Mouse (Mus musculus) forebrain, embryonic 12.5 days (tissue): ENCODE measurements around the gene Rnaset2a. TPM values are rescaled to one million over a fixed set of nuclear protein-coding genes. Genes with fewer than 3 reads are reported as not detected.
"Not testable (repeated sequence)": the region's sequence is repeated elsewhere in the genome, so short reads cannot be mapped to it uniquely, and the experiment has no call there.

ENCODE experiments used
- ATAC-seq: fragments of 200-750 bp; cut with Nextera tagmentation; 2 replicates; pipeline ENCODE4 v1.8.0; 2017; ENCODE audit warnings: moderate TSS enrichment; ENCODE audit not compliant: low FRiP score
- H3K27ac ChIP-seq: fragments of 300-500 bp; sonication (generic); 2 replicates; pipeline ENCODE4 v1.5.1; 2016; ENCODE audit warnings: mild to moderate bottlenecking
- H3K27me3 ChIP-seq: fragments of 300-500 bp; sonication (generic); 2 replicates; pipeline ENCODE4 v1.6.1; 2016; ENCODE audit warnings: mild to moderate bottlenecking
- H3K36me3 ChIP-seq: fragments of 300-500 bp; sonication (generic); replicated peaks from 2 replicates; pipeline ENCODE4 v1.6.1; 2016; ENCODE audit warnings: mild to moderate bottlenecking
- H3K4me1 ChIP-seq: fragments of 300-500 bp; sonication (generic); 2 replicates; pipeline ENCODE4 v1.6.1; 2016
- H3K4me2 ChIP-seq: fragments of 300-500 bp; sonication (generic); 2 replicates; pipeline ENCODE4 v1.6.1; 2016; ENCODE audit warnings: mild to moderate bottlenecking, moderate library complexity
- H3K4me3 ChIP-seq: fragments of 300-500 bp; sonication (generic); replicated peaks from 2 replicates; pipeline ENCODE4 v1.5.1; 2016; ENCODE audit warnings: mild to moderate bottlenecking
- H3K9ac ChIP-seq: fragments of 300-500 bp; sonication (generic); 2 replicates; pipeline ENCODE4 v1.6.1; 2016; ENCODE audit warnings: mild to moderate bottlenecking
- H3K9me3 ChIP-seq: fragments of 300-500 bp; sonication (generic); 2 replicates; pipeline ENCODE4 v1.6.1; 2016
- WGBS: fragments of 180-500 bp; shearing (Covaris S2); methylation state at CpG from one replicate; pipeline ENCODE4 v1.1.7; 2016; 5-methylcytosine and 5-hydroxymethylcytosine counted together
- polyA plus RNA-seq: library from polyadenylated mRNA; unstranded; fragments of >200 nt; fragmentation: Nextera tagmentation; extraction: Ambion mirVana; gene quantifications from 2 replicates; pipeline ENCODE4 v1.2.1, GENCODE M21; 2016

Gene Rnaset2a
- polyA plus RNA-seq, 1 experiment from 2014 or later: 14.6 TPM

GRCm38 (mm10) chr17:8165608-8165945 lies 17.7 kb upstream of the Rnaset2a start:
- H3K27ac ChIP-seq: 0 out of 2 replicates have a peak overlapping the region, but pooled peaks have one; percentile 56
- H3K9me3 ChIP-seq, H3K4me1 ChIP-seq, ATAC-seq, H3K27me3 ChIP-seq: not testable (repeated sequence)
- H3K4me3 ChIP-seq: peak overlapping the region; percentile 53
- peaks cover 15% of the 10 kb centered on the region for H3K36me3 ChIP-seq
- 2% methylated on average over 31 of the region's 42 CpGs for WGBS
- peak overlapping the region; percentile 50 for H3K4me2 ChIP-seq
- H3K9ac ChIP-seq: peak overlapping the region; percentile 57

GRCm38 (mm10) chr17:8164701-8165607 lies 17.1 kb upstream of the Rnaset2a start, which contains the start of gene Fgfr1op:
TSS of gene Fgfr1op (plus strand) at chr17:8165501.
- 2% methylated on average over 21 of the region's 55 CpGs for WGBS
- H3K9ac ChIP-seq: peak within 1 kb of the TSS; percentile 57
- ATAC-seq: peak; percentile 97
- not testable (repeated sequence) for H3K36me3 ChIP-seq, H3K27me3 ChIP-seq, H3K9me3 ChIP-seq, H3K4me1 ChIP-seq
- peak within 1 kb of the TSS; percentile 50 for H3K4me2 ChIP-seq
- peak within 1 kb of the TSS; percentile 53 for H3K4me3 ChIP-seq
- H3K27ac ChIP-seq: 0 out of 2 replicates have a peak within 1 kb of the TSS, but pooled peaks have one; percentile 56

GRCm38 (mm10) chr17:8160969-8161368 lies 13.1 kb upstream of the Rnaset2a start:
- H3K27ac ChIP-seq, ATAC-seq, H3K9ac ChIP-seq, H3K4me1 ChIP-seq, H3K4me2 ChIP-seq, H3K36me3 ChIP-seq, H3K4me3 ChIP-seq, H3K9me3 ChIP-seq, H3K27me3 ChIP-seq: not testable (repeated sequence)
- 33% methylated on average over 2 of the region's 3 CpGs for WGBS

GRCm38 (mm10) chr17:8158627-8159026 lies 10.7 kb upstream of the Rnaset2a start:
- not testable (repeated sequence) for H3K27me3 ChIP-seq, H3K27ac ChIP-seq, H3K4me3 ChIP-seq, H3K4me2 ChIP-seq, H3K9me3 ChIP-seq, H3K36me3 ChIP-seq, ATAC-seq, H3K9ac ChIP-seq, H3K4me1 ChIP-seq
- no CpG with 5 or more reads among the region's 1 CpGs for WGBS

- 100% methylated on average over 1 of the region's 8 CpGs for WGBS
- not testable (repeated sequence) for ATAC-seq, H3K36me3 ChIP-seq, H3K9ac ChIP-seq, H3K27me3 ChIP-seq, H3K4me3 ChIP-seq, H3K27ac ChIP-seq, H3K9me3 ChIP-seq, H3K4me1 ChIP-seq, H3K4me2 ChIP-seq
These were observed 8.1 kb upstream of the Rnaset2a start for GRCm38 (mm10) chr17:8155982-8156381.

GRCm38 (mm10) chr17:8155010-8155409 lies 7.1 kb upstream of the Rnaset2a start:
- WGBS: 89% methylated on average over 7 of the region's 7 CpGs
- H3K4me1 ChIP-seq, H3K4me2 ChIP-seq, ATAC-seq, H3K36me3 ChIP-seq, H3K9me3 ChIP-seq, H3K27me3 ChIP-seq, H3K4me3 ChIP-seq, H3K9ac ChIP-seq, H3K27ac ChIP-seq: not testable (repeated sequence)

- Histone ChIP-seq H3K9ac (peak overlapping the region; percentile 60), H3K4me3 (peak overlapping the region; percentile 50), H3K4me2 (peak overlapping the region; percentile 52)
- peak; percentile 5; the same call in 1 of the 2 replicates for ATAC-seq
- not testable (repeated sequence) for H3K4me1 ChIP-seq, H3K36me3 ChIP-seq, H3K27me3 ChIP-seq, H3K27ac ChIP-seq, H3K9me3 ChIP-seq
- WGBS: 23% methylated on average over 5 of the region's 5 CpGs
These were observed 966 bp downstream of the Rnaset2a start for GRCm38 (mm10) chr17:8146931-8147330.

- ATAC-seq, H3K36me3 ChIP-seq, H3K9ac ChIP-seq, H3K9me3 ChIP-seq, H3K27ac ChIP-seq, H3K4me1 ChIP-seq, H3K27me3 ChIP-seq, H3K4me2 ChIP-seq, H3K4me3 ChIP-seq: not testable (repeated sequence)
- WGBS: 55% methylated on average over 10 of the region's 14 CpGs
These were observed 3.9 kb downstream of the Rnaset2a start for GRCm38 (mm10) chr17:8143802-8144673.

- not testable (repeated sequence) for H3K4me1 ChIP-seq, H3K27ac ChIP-seq, H3K4me2 ChIP-seq, H3K4me3 ChIP-seq, ATAC-seq, H3K9me3 ChIP-seq, H3K36me3 ChIP-seq, H3K9ac ChIP-seq, H3K27me3 ChIP-seq
- 33% methylated on average over 3 of the region's 3 CpGs for WGBS
These were observed 7.7 kb downstream of the Rnaset2a start for GRCm38 (mm10) chr17:8140210-8140609.

GRCm38 (mm10) chr17:8138116-8138515 lies 9.8 kb downstream of the Rnaset2a start:
- H3K9ac ChIP-seq, H3K4me2 ChIP-seq, H3K36me3 ChIP-seq, ATAC-seq, H3K4me1 ChIP-seq, H3K9me3 ChIP-seq, H3K27me3 ChIP-seq, H3K27ac ChIP-seq, H3K4me3 ChIP-seq: not testable (repeated sequence)
- 97% methylated on average over 5 of the region's 5 CpGs for WGBS

- WGBS: no CpG with 5 or more reads among the region's 6 CpGs
- ATAC-seq, H3K27me3 ChIP-seq, H3K4me3 ChIP-seq, H3K9me3 ChIP-seq, H3K27ac ChIP-seq, H3K4me1 ChIP-seq, H3K36me3 ChIP-seq, H3K4me2 ChIP-seq, H3K9ac ChIP-seq: not testable (repeated sequence)
These were observed 17.0 kb downstream of the Rnaset2a start for GRCm38 (mm10) chr17:8130849-8131248.

- H3K4me2 ChIP-seq, H3K9me3 ChIP-seq, H3K36me3 ChIP-seq, ATAC-seq, H3K4me1 ChIP-seq, H3K27me3 ChIP-seq, H3K4me3 ChIP-seq, H3K27ac ChIP-seq, H3K9ac ChIP-seq: not testable (repeated sequence)
- 86% methylated on average over 9 of the region's 9 CpGs for WGBS
These were observed 18.3 kb downstream of the Rnaset2a start for GRCm38 (mm10) chr17:8129578-8129977.
